Mouse (Mus musculus) heart, postnatal 0 days (tissue): ENCODE results near the gene Slc12a9. TPM values are rescaled to one million over a fixed set of nuclear protein-coding genes. Genes with fewer than 3 reads are reported as not detected.
A peak's percentile ranks its signal among the peaks of the same experiment; 100 is the strongest.

Experiments used
- ATAC-seq: fragments of 200-750 bp; cut with Nextera tagmentation; 2 replicates; pipeline ENCODE4 v1.8.0; 2017; ENCODE audit warnings: low read depth, moderate number of reproducible peaks, moderate library complexity; ENCODE audit not compliant: insufficient read depth
- DNase-seq: peaks from one replicate; pipeline ENCODE4 v3.0.0-alpha.2; 2016; ENCODE audit warnings: low spot score
- H3K27ac ChIP-seq: fragments of 300-500 bp; sonication (generic); 2 replicates; pipeline ENCODE4 v1.5.1; 2014; ENCODE audit warnings: low read depth, mild to moderate bottlenecking
- H3K27me3 ChIP-seq: fragments of 300-500 bp; sonication (generic); 2 replicates; pipeline ENCODE4 v1.6.1; 2014; ENCODE audit warnings: low read length, mixed read lengths; ENCODE audit not compliant: control insufficient read depth, insufficient read depth
- H3K36me3 ChIP-seq: fragments of 300-500 bp; sonication (generic); replicated peaks from 2 replicates; pipeline ENCODE4 v1.6.1; 2014; ENCODE audit warnings: low read length, mixed read lengths; ENCODE audit not compliant: control insufficient read depth, insufficient read depth
- H3K4me1 ChIP-seq: fragments of 300-500 bp; sonication (generic); 2 replicates; pipeline ENCODE4 v1.6.1; 2014; ENCODE audit warnings: antibody characterized with exemption; ENCODE audit not compliant: control insufficient read depth, insufficient read depth
- H3K4me2 ChIP-seq: fragments of 300-500 bp; sonication (generic); 2 replicates; pipeline ENCODE4 v1.6.1; 2014; ENCODE audit warnings: low read depth, mild to moderate bottlenecking, low read length, moderate library complexity
- H3K4me3 ChIP-seq: fragments of 300-500 bp; sonication (generic); 2 replicates; pipeline ENCODE4 v1.5.1; 2014; ENCODE audit warnings: low read depth, low read length
- H3K9ac ChIP-seq: fragments of 300-500 bp; sonication (generic); replicated peaks from 2 replicates; pipeline ENCODE4 v1.6.1; 2014; ENCODE audit warnings: low read depth, low read length, mixed read lengths
- H3K9me3 ChIP-seq: fragments of 300-500 bp; sonication (generic); replicated peaks from 2 replicates; pipeline ENCODE4 v1.6.1; 2016; ENCODE audit warnings: low read length; ENCODE audit not compliant: control insufficient read depth
- CTCF ChIP-seq: IDR thresholded peaks from 2 replicates; pipeline ENCODE4 v1.5.1; 2016; ENCODE audit warnings: antibody characterized with exemption, control low read depth, low read depth
- EP300 ChIP-seq: IDR thresholded peaks from 2 replicates; pipeline ENCODE4 v1.6.1; 2016; ENCODE audit warnings: antibody characterized with exemption, low read depth
- WGBS: fragments of 180-500 bp; shearing (Covaris S2); extraction: QIAGEN DNeasy Blood & Tissue Kit; methylation state at CpG from one replicate; pipeline ENCODE4 v1.1.7; 2014; 5-methylcytosine and 5-hydroxymethylcytosine counted together
- polyA plus RNA-seq: library from polyadenylated mRNA; unstranded; fragments of >200 nt; fragmentation: Nextera tagmentation; extraction: Ambion mirVana; gene quantifications from 2 replicates; pipeline ENCODE4 v1.2.1, GENCODE M21; 2015
- total RNA-seq: library from RNA; depleted of rRNA; stranded (reverse); fragments of >200 nt; gene quantifications from 2 replicates; pipeline ENCODE4 v1.2.3, GENCODE M21; 2014; ENCODE audit warnings: low replicate concordance

The Slc12a9 gene
- total and polyA plus RNA-seq, 2 experiments from 2014 or later = 4.5 to 14.8 TPM

- H3K4me1 ChIP-seq = peaks cover 24% of the 10 kb centered on the region
- H3K36me3 ChIP-seq = peaks cover 59% of the 10 kb centered on the region
- ATAC-seq (peak; percentile 90), DNase-seq (peak; percentile 95)
- H3K27me3 ChIP-seq = no peaks in the 10 kb centered on the region
- peak within 1 kb of the TSS; percentile 72 for H3K4me2 ChIP-seq
- peak within 1 kb of the TSS; percentile 96 for H3K27ac ChIP-seq
- peak within 1 kb of the TSS; percentile 92 for H3K9ac ChIP-seq
- TF ChIP-seq EP300 = peak; percentile 87
- no peak for TF ChIP-seq CTCF
- H3K9me3 ChIP-seq = no peaks in the 10 kb centered on the region
- peak within 1 kb of the TSS; percentile 86 for H3K4me3 ChIP-seq
- WGBS = 0% methylated on average over 65 of the region's 72 CpGs
Measured at GRCm38 (mm10) chr5:137307071-137307912, 26.1 kb downstream of the Slc12a9 start, which contains the start of gene Srrt. TSS of gene Srrt (minus strand) at chr5:137307674.

GRCm38 (mm10) chr5:137306439-137307005 lies 26.9 kb downstream of the Slc12a9 start:
- peaks cover 67% of the 10 kb centered on the region for H3K36me3 ChIP-seq
- H3K9me3 ChIP-seq = no peaks in the 10 kb centered on the region
- H3K27ac ChIP-seq = peak overlapping the region; percentile 96
- DNase-seq = no peak
- H3K4me3 ChIP-seq = peak overlapping the region; percentile 86
- peak overlapping the region; percentile 92 for H3K9ac ChIP-seq
- H3K27me3 ChIP-seq = no peaks in the 10 kb centered on the region
- TF ChIP-seq EP300 (no peak), CTCF (no peak)
- no peak for ATAC-seq
- 12% methylated on average over 12 of the region's 12 CpGs for WGBS
- H3K4me1 ChIP-seq = peaks cover 24% of the 10 kb centered on the region
- H3K4me2 ChIP-seq = peak overlapping the region; percentile 72

GRCm38 (mm10) chr5:137305822-137306221 lies 27.6 kb downstream of the Slc12a9 start:
- peaks cover 24% of the 10 kb centered on the region for H3K4me1 ChIP-seq
- peaks cover 72% of the 10 kb centered on the region for H3K36me3 ChIP-seq
- 67% methylated on average over 3 of the region's 3 CpGs for WGBS

GRCm38 (mm10) chr5:137304816-137305215 lies 28.6 kb downstream of the Slc12a9 start:
- Histone ChIP-seq H3K4me1 (peaks cover 24% of the 10 kb centered on the region), H3K36me3 (peaks cover 72% of the 10 kb centered on the region)
- 60% methylated on average over 4 of the region's 4 CpGs for WGBS

More at GRCm38 (mm10) chr5:137305822-137306221, 27.6 kb downstream of the Slc12a9 start:
- TF ChIP-seq CTCF = no peak
- TF ChIP-seq EP300 = no peak
- Histone ChIP-seq H3K4me3 (peak overlapping the region; percentile 86), H3K9ac (peak overlapping the region; percentile 22), H3K4me2 (peak overlapping the region; percentile 72), H3K27me3 (no peaks in the 10 kb centered on the region), H3K9me3 (no peaks in the 10 kb centered on the region), H3K27ac (no peak overlapping the region)
- no peak for DNase-seq
- no peak for ATAC-seq

DNA sequence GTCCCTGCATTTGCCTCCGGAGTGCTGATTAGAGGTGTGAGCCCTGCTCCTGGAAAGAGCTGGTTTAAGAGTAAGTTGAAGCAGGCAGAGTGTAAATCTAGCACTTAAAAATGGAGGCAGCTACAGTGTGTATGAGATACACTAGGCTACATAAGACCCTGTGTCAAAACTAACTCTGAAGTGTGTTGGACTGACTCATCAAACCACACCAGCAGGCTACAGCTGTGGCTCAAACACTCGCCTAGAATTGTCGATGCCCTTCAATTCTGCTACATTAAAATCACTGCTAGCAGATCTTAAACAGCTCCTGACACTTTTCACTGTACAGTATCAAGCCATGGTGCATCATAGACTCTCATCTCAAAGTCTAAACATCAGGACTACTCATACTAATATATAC lies 29.2 kb downstream of the Slc12a9 start:
- peaks cover 72% of the 10 kb centered on the region for H3K36me3 ChIP-seq

More at GRCm38 (mm10) chr5:137304816-137305215, 28.6 kb downstream of the Slc12a9 start:
- H3K4me2 ChIP-seq = no peak overlapping the region
- TF ChIP-seq CTCF (no peak), EP300 (no peak)
- H3K27ac ChIP-seq = no peak overlapping the region
- H3K9ac ChIP-seq = no peak overlapping the region
- H3K4me3 ChIP-seq = no peak overlapping the region
- ATAC-seq (no peak), DNase-seq (no peak)
- no peaks in the 10 kb centered on the region for H3K9me3 ChIP-seq
- no peaks in the 10 kb centered on the region for H3K27me3 ChIP-seq

More for the DNA sequence above, 29.2 kb downstream of the Slc12a9 start:
- H3K27ac ChIP-seq = no peak overlapping the region
- H3K4me2 ChIP-seq = no peak overlapping the region
- TF ChIP-seq EP300 (no peak), CTCF (no peak)
- peak overlapping the region; percentile 12; the same call in 1 of the 2 replicates for H3K9ac ChIP-seq
- peaks cover 24% of the 10 kb centered on the region for H3K4me1 ChIP-seq
- ATAC-seq (no peak), DNase-seq (no peak)
- H3K4me3 ChIP-seq = no peak overlapping the region
- 61% methylated on average over 3 of the region's 3 CpGs for WGBS
- H3K9me3 ChIP-seq = no peaks in the 10 kb centered on the region
- no peaks in the 10 kb centered on the region for H3K27me3 ChIP-seq
